Mouse (Mus musculus) brain, embryonic 14.5 days (tissue): ENCODE measurements at regions not wholly inside any gene's neighbourhood (a gene's known extent, or its start where the extent isn't known, plus 50 kb on each side); places are given as distances from the start of the nearest gene placed in this dataset.
A peak's percentile ranks its signal among the peaks of the same experiment; 100 is the strongest.
"Not testable (repeated sequence)": the region's sequence is repeated elsewhere in the genome, so short reads cannot be mapped to it uniquely, and the experiment has no call there.

Experiments
- DNase-seq: peaks from one replicate; pipeline ENCODE4 v3.0.0-alpha.2; 2011; ENCODE audit warnings: low read depth
- CTCF ChIP-seq: fragments of 200-500 bp; IDR thresholded peaks from 2 replicates; pipeline ENCODE4 v1.5.1; 2012; ENCODE audit warnings: inconsistent platforms, mild to moderate bottlenecking, moderate library complexity, borderline replicate concordance; ENCODE audit not compliant: insufficient read depth, insufficient read length; ENCODE audit errors: extremely low read depth
- POLR2A ChIP-seq: fragments of 200-500 bp; IDR thresholded peaks from 2 replicates; pipeline ENCODE4 v1.6.1; 2012; ENCODE audit warnings: mild to moderate bottlenecking, inconsistent platforms, borderline replicate concordance; ENCODE audit not compliant: poor library complexity, insufficient read depth, insufficient read length, severe bottlenecking; ENCODE audit errors: extremely low read depth

DNA sequence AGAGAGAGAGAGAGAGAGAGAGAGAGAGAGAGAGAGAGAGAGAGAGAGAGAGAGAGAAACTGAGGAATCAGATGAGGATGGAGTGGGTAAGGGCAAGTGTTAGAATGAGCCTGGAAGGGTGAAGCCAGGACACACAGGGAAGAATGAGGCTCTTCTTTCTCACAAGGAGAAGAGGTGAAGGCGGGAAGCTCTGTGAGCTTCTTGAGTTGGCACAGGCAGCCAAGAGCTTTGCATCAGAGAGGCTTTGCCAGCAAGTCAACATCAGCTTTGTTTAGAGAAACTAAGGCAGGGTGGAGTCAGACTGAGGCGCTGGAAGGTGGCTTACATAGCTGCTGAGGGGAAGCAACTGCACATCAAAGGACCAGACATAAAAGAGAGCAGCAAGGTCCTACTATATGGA lies 113.7 kb downstream of the Sst start:
- TF ChIP-seq CTCF (no peak), POLR2A (no peak)
- DNase-seq: no peak

DNA sequence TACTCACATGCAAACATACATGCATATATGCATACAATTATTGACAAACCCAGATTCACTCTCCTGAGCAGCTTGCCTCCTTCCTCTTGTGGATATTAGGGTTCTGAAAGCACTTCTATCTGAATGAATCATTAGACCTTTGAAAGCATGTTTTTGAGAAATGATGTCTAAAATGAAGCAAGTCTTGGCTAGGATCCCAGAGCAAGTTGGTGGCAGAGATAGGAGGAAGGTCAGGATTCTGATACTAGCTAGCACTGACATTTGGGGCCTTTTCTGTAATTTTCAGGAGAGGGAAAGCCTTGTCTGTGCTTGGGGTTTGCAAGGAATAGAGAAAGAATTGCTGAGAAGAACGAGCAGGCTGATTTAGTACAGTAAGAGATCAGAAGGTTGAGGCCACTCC lies 114.3 kb downstream of the Sst start:
- TF ChIP-seq POLR2A (no peak), CTCF (no peak)

DNA sequence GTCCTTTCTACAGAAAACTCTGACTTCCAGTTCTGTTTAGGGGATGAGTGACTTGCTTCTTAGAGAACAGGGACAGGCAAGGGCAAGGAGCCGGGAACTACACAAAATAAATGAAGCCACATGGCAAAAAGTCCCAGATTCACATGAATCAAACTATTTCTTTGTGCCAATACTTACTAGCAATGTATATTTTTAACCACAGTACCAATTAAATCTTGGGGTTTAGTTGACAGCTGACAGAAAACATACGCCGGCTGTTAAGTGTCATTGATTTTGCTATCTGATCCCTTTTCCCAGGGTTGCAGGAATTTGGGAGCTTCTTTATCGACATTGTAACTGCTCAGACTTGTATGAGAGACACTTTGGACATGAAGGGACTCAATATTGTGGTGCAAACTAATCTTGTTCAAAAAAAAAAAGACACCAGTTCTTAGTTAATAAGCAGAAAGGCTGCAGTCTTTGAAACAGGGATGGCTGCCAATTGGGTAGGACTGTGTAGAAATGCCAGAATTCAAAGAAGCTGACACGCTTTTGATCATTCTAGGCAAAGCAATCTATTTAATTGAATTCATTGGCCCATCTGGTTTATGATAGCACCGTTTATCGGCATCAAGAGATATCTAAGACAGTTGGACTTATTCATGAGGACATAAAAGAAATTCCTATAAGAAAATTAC lies 132.5 kb downstream of the Sst start:
- peak; percentile 88 for DNase-seq
- TF ChIP-seq CTCF: no peak
- no peak for TF ChIP-seq POLR2A

More for the DNA sequence above, 114.3 kb downstream of the Sst start:
- DNase-seq: no peak

DNA sequence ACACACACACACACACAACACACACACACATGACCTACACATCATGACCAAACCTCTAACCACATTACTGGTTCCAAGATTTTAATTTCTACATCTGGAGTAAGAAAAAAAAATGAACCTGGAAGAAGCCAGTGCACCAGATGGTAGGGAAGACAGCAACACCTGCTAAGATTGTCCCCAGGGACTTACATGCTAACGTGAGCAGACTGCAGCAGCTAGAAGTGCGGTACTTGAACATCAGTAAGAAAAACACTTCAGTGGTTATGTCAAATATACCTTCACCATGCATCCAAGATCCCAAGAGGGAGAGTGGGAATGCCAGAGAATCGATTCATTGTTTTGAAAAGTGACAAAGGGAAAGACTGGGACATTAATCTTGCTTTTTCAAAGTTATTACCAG lies 153.7 kb downstream of the Sst start:
- TF ChIP-seq POLR2A: no peak
- no peak for TF ChIP-seq CTCF
- DNase-seq: peak; percentile 67

DNA sequence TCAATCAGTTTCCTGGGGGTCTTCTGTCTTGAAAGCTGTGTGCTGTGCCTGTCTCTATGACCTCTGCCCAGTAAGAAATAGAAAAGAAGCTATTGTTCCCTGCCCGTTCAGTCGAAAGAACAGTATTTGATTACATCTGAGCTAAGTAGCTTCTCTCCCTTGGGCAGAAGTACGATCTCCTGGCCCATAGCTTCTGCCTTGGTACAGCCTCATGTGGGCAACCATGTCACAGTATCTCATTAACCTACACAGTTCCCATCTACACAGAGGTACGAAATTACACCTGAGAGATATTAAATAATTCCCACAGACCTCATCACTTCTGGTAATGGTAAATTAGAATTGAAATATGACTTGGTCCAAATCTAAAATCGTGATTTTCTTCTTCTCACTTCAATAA lies 155.0 kb downstream of the Sst start:
- DNase-seq: peak; percentile 19

DNA sequence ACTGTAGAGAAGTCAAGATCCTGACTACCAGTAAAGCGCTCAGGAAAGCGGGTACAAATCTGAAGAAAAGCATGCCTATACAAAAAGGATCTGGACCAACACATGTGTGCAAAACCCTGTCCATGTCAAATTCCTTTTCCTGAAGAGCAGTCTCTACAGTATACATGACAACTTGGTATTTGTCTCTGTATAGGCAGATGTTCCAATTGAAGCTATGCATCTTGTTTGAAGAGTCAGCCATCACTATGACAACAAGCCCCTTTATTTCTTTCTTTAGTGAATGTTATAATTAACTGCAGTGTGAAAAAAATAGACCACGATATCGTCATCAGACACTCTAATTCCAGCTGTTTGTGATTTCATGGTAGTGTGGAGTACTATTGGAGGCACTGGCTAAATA lies 164.2 kb downstream of the Sst start:
- peak; percentile 50 for DNase-seq
- TF ChIP-seq CTCF (no peak), POLR2A (no peak)

More for the DNA sequence above, 155.0 kb downstream of the Sst start:
- TF ChIP-seq POLR2A (no peak), CTCF (no peak)

DNA sequence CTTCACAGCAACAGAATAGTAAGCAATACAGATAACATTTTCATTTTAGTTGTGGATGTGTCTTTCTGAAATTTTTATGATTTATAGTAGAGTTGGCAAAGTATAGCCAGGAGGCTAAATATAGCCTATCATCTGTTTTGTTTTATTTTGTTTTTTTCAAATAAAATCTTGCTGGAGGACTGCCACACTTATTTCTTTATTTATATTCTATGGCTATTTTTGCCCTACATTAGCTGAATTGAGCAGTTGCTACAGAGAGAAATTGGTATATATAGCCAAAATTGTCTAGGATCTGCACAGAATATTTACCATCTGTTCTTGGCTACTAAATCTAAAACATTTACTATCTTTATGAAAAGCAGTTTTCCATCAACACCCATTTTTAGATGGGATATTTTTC lies 169.0 kb downstream of the Sst start:
- DNase-seq: peak; percentile 23
- TF ChIP-seq CTCF: no peak

DNA sequence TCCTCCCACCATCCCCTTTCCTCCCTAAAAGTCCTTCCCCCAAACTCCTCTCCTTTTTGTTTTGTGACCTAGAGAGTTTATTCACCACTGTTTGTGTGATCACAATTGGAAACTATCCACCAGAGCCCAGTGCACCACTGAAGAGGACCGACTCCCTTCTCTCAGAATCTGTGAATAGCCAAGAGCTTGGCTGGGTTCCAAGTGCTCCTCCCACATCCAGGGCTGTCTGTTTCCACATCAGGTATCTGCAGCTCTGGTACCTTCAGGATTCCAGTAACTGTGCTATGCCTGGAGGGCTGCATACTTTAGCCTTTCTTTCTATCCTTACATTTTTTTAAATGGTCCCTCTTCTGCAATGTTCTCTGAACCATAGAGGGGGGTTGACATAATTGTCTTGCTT lies 180.5 kb upstream of the Masp1 start:
- no peak for TF ChIP-seq CTCF
- TF ChIP-seq POLR2A: no peak
- peak; percentile 45 for DNase-seq

DNA sequence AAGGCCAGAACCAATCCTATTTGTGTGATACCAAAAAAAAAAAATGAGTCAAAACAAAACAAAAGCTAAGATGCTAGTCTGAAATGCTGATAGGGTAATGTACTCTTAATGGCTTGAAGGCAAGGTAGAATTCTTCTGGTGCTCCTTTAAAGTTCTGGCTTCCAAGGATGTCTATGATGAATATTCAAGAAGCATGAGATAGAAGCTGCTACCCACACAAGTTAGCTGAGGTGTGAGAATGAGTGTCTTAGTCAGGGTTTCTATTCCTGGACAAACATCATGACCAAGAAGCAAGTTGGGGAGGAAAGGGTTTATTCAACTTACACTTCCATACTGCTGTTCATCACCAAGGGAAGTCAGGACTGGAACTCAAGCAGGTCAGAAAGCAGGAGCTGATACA lies 173.6 kb upstream of the Masp1 start:
- not testable (repeated sequence) for DNase-seq

DNA sequence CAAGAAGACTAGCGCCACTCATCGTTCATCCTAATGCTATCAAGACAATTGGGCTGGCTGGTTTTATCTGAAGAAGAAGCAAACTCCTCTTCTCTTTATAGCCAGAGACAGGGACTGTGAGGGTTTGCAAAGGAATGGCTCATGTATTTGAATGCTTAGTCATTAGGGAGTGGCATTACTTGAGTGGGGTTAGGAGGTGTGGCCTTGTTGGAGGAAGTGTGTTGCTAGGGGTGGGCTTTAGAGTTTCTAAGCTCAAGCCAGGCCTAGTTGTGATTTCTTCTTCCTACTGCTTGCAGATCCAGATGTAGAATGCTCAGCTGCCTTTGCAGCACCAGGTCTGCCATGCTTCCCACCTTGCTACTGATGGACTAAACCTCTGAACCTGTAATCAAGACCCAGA lies 169.4 kb upstream of the Masp1 start:
- TF ChIP-seq CTCF: no peak
- TF ChIP-seq POLR2A: no peak
- no peak for DNase-seq

DNA sequence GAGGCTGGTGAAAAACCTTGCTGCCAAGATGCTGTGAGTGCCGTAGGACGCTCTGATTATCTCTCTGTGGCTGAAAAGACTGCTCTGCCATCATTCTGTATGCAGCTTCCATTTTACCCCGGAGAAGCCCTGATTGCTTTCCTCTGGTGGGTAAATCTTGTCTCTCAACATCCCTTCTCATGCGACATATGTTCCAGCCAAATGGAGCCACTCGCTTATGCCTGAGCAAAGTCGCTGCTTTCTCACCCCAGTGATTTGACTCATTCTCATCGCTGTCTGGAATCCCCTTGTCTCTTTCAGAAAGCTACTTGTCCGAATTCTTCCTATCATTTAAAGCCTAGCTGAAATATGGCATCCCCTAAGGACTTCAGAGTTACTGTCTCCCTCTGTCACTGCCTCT lies 166.2 kb upstream of the Masp1 start:
- no peak for TF ChIP-seq POLR2A
- no peak for TF ChIP-seq CTCF
- DNase-seq: peak; percentile 21

DNA sequence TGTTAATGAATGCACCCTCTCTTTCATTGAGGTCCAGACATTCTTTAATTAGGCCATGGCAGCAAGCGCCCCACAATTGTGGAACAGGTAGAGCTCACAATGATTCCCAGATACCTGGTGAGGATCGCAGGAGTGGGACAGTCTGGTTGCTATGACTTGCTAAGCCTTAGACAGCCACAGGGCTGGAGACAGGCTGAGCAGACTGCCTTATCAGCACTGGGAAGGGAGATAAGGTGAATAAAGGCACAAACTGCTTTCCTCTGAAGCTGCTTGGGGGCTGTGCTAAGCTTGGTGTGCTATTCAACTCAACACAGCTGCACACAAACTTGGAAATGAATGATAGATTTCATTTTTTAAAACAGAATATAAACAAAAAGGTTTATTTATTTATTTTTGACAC lies 159.8 kb upstream of the Masp1 start:
- no peak for DNase-seq
- TF ChIP-seq CTCF: no peak
- TF ChIP-seq POLR2A: no peak

DNA sequence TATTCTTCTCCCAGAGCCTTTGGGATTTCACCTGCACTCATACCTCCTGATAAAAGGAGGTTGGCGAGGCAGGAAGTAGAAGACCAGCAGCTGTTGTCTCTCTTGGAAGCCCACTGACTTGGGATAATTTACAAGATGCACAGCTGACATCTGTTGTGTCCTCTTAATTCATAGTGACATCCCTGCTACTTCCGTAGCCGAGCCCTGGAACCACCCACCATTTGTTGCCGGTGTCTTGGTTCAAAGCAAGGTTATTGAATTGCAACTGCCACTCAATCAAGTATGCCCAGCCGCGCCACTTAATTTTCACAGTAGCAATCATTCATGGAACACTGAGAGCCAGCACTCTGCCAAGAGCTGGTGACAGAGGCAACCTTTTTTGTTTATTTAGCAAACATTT lies 151.8 kb upstream of the Masp1 start:
- DNase-seq: peak; percentile 52
- TF ChIP-seq CTCF (no peak), POLR2A (no peak)

DNA sequence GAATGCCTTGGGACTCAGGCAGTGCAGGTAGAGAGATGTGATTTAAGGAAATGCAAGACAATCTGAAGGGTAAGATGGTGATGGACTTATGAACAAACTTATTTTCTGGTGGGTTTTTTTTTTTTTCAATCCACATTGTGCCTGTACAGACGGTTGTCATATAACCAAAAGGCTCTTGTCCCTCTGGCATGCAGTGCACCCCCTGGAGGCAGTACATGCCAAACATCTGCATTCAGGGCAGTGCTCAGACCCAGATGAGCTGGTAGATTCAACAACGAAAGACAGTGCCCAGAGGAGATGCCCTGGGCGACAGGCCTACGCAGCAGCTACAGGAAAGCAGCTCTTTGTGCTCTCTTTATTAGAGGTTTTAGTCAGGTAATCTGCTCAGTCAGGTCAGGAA lies 149.5 kb upstream of the Masp1 start:
- no peak for DNase-seq
- TF ChIP-seq POLR2A: no peak
- no peak for TF ChIP-seq CTCF
